Comparison of ENCODE assay signal across 22 mouse cellular contexts in genomic region chr2:34204797-34205196, GRCm38 (mm10).
"Had no signal": no experiment of that assay in that cellular context is flagged by ENCODE, and none has a peak within 500 bp of the region (broad histone marks: within the 10 kb centered on the region; RNA-seq: fewer than 3 reads in every experiment).

No protein-coding gene starts in this region.

- ATAC-seq: liver, embryonic 12.5 days had no signal

- H3K9ac ChIP-seq: limb, embryonic 13.5 days; liver, embryonic 12.5 days; liver, embryonic 15.5 days had no signal

- H3K4me1 ChIP-seq: limb, embryonic 10.5 days; limb, embryonic 13.5 days; liver, embryonic 12.5 days; liver, embryonic 15.5 days had no signal

- H3K27ac ChIP-seq: kidney, postnatal 0 days; layer of hippocampus, adult 2 months; limb, embryonic 10.5 days; limb, embryonic 13.5 days; liver, embryonic 12.5 days; liver, embryonic 15.5 days; stomach, postnatal 0 days had no signal

- H3K9me3 ChIP-seq: limb, embryonic 10.5 days; limb, embryonic 13.5 days; liver, embryonic 12.5 days; liver, embryonic 15.5 days had no signal

- H3K4me3 ChIP-seq: layer of hippocampus, adult 2 months; limb, embryonic 10.5 days; limb, embryonic 13.5 days; liver, embryonic 12.5 days; liver, embryonic 15.5 days had no signal

- DNase-seq: kidney, adult 18-20 months; kidney, postnatal 25 days; layer of hippocampus, adult 9-11 months; liver; lung, adult 2 months; lung, postnatal 14 days; lung, postnatal 4 days; midbrain, embryonic 14.5 days; right cerebral cortex, adult 18-20 months; right cerebral cortex, postnatal 14 days; right cerebral cortex, postnatal 4 days; thymus, adult 2 months; thymus, postnatal 14 days; thymus, postnatal 4 days had no signal

- H3K4me2 ChIP-seq: limb, embryonic 13.5 days; liver, embryonic 12.5 days; liver, embryonic 15.5 days; midbrain, embryonic 11.5 days had no signal

- H3K27me3 ChIP-seq: limb, embryonic 13.5 days; liver, embryonic 12.5 days; liver, embryonic 15.5 days had no signal
